Mouse (Mus musculus) cerebellum, postnatal 25 days (tissue): ENCODE measurements at regions not wholly inside any gene's neighbourhood (a gene's known extent, or its start where the extent isn't known, plus 50 kb on each side); places are given as distances from the start of the nearest gene placed in this dataset.

Source experiments
- DNase-seq, 2 experiments: peaks; one replicate each; pipeline ENCODE4 v3.0.0; 2021; ENCODE audit warnings: mixed read lengths in 2 of 2

GRCm38 (mm10) chr3:144137483-144137882 lies 67.5 kb downstream of the Lmo4 start:
- no peak for DNase-seq

- no peak for DNase-seq
Measured at GRCm38 (mm10) chr3:144136432-144136831, 68.6 kb downstream of the Lmo4 start.

GRCm38 (mm10) chr3:144135646-144136045 lies 69.4 kb downstream of the Lmo4 start:
- no peak for DNase-seq

GRCm38 (mm10) chr3:144128042-144128441 lies 77.0 kb downstream of the Lmo4 start:
- DNase-seq = no peak

GRCm38 (mm10) chr3:144124353-144124752 lies 80.7 kb downstream of the Lmo4 start:
- DNase-seq = peak; percentile 52 to 73

- DNase-seq = no peak
Measured at GRCm38 (mm10) chr3:144123361-144124072, 81.5 kb downstream of the Lmo4 start.

- no peak for DNase-seq
Measured at GRCm38 (mm10) chr3:144119076-144119475, 85.9 kb downstream of the Lmo4 start.

- DNase-seq = no peak
Measured at GRCm38 (mm10) chr3:144113672-144114645, 91.1 kb downstream of the Lmo4 start.

GRCm38 (mm10) chr3:144110331-144111080 lies 94.5 kb downstream of the Lmo4 start:
- peak in 1 of 2 experiments; percentile 24 for DNase-seq

- no peak for DNase-seq
Measured at GRCm38 (mm10) chr3:144109769-144110168, 95.3 kb downstream of the Lmo4 start.

GRCm38 (mm10) chr3:144108310-144108709 lies 96.7 kb downstream of the Lmo4 start:
- DNase-seq = no peak

GRCm38 (mm10) chr3:144107664-144108063 lies 97.4 kb downstream of the Lmo4 start:
- DNase-seq = peak; percentile 84 to 89

- DNase-seq = no peak
Measured at GRCm38 (mm10) chr3:144104366-144104765, 100.7 kb downstream of the Lmo4 start.

- no peak for DNase-seq
Measured at GRCm38 (mm10) chr3:144099444-144099843, 105.6 kb downstream of the Lmo4 start.

GRCm38 (mm10) chr3:144098762-144099161 lies 106.3 kb downstream of the Lmo4 start:
- DNase-seq = no peak

- DNase-seq = no peak
Measured at GRCm38 (mm10) chr3:144091231-144091630, 113.8 kb downstream of the Lmo4 start.

GRCm38 (mm10) chr3:144089790-144090256 lies 115.2 kb downstream of the Lmo4 start:
- no peak for DNase-seq

GRCm38 (mm10) chr3:144088261-144088884 lies 116.6 kb downstream of the Lmo4 start:
- no peak for DNase-seq

GRCm38 (mm10) chr3:144087771-144088170 lies 117.2 kb downstream of the Lmo4 start:
- DNase-seq = no peak

GRCm38 (mm10) chr3:144086176-144086575 lies 118.8 kb downstream of the Lmo4 start:
- DNase-seq = no peak

- no peak for DNase-seq
Measured at GRCm38 (mm10) chr3:144079960-144080359, 125.1 kb downstream of the Lmo4 start.

- no peak for DNase-seq
Measured at GRCm38 (mm10) chr3:144078198-144078935, 126.7 kb downstream of the Lmo4 start.
